Mouse (Mus musculus) midbrain, embryonic 15.5 days (tissue): ENCODE data around the gene Tyw3. TPM values are rescaled to one million over a fixed set of nuclear protein-coding genes. Genes with fewer than 3 reads are reported as not detected.

Experiments
- ATAC-seq: fragments of 200-750 bp; cut with Nextera tagmentation; replicated peaks from 2 replicates; pipeline ENCODE4 v1.8.0; 2017; ENCODE audit warnings: moderate TSS enrichment
- H3K27ac ChIP-seq: fragments of 300-500 bp; sonication (generic); 2 replicates; pipeline ENCODE4 v1.5.1; 2015; ENCODE audit warnings: mild to moderate bottlenecking, inconsistent platforms
- H3K27me3 ChIP-seq: fragments of 300-500 bp; sonication (generic); replicated peaks from 2 replicates; pipeline ENCODE4 v1.6.1; 2015; ENCODE audit warnings: inconsistent platforms
- H3K36me3 ChIP-seq: fragments of 300-500 bp; sonication (generic); replicated peaks from 2 replicates; pipeline ENCODE4 v1.6.1; 2015; ENCODE audit warnings: inconsistent platforms
- H3K4me1 ChIP-seq: fragments of 300-500 bp; sonication (generic); 2 replicates; pipeline ENCODE4 v1.6.1; 2015; ENCODE audit warnings: inconsistent platforms
- H3K4me2 ChIP-seq: fragments of 300-500 bp; sonication (generic); 2 replicates; pipeline ENCODE4 v1.6.1; 2015; ENCODE audit warnings: inconsistent platforms, mild to moderate bottlenecking, moderate library complexity
- H3K4me3 ChIP-seq: fragments of 300-500 bp; sonication (generic); 2 replicates; pipeline ENCODE4 v1.5.1; 2015; ENCODE audit warnings: mild to moderate bottlenecking, inconsistent platforms
- H3K9ac ChIP-seq: fragments of 300-500 bp; sonication (generic); 2 replicates; pipeline ENCODE4 v1.6.1; 2015; ENCODE audit warnings: mild to moderate bottlenecking, inconsistent platforms
- H3K9me3 ChIP-seq: fragments of 300-500 bp; sonication (generic); 2 replicates; pipeline ENCODE4 v1.6.1; 2016; ENCODE audit warnings: inconsistent platforms
- WGBS: fragments of 180-500 bp; shearing (Covaris S2); methylation state at CpG from one replicate; pipeline ENCODE4 v1.1.7; 2015; ENCODE audit warnings: mixed read lengths; 5-methylcytosine and 5-hydroxymethylcytosine counted together
- polyA plus RNA-seq: library from polyadenylated mRNA; unstranded; fragments of >200 nt; fragmentation: Nextera tagmentation; extraction: Ambion mirVana; gene quantifications from 2 replicates; pipeline ENCODE4 v1.2.1, GENCODE M21; 2015

Gene Tyw3
- polyA plus RNA-seq, 1 experiment from 2014 or later = 12.4 TPM

- WGBS = 19% methylated on average over 17 of the region's 17 CpGs
- H3K27ac ChIP-seq = no peak overlapping the region
Measured at GRCm38 (mm10) chr3:154550326-154551034, 46.4 kb downstream of the Tyw3 start.

DNA sequence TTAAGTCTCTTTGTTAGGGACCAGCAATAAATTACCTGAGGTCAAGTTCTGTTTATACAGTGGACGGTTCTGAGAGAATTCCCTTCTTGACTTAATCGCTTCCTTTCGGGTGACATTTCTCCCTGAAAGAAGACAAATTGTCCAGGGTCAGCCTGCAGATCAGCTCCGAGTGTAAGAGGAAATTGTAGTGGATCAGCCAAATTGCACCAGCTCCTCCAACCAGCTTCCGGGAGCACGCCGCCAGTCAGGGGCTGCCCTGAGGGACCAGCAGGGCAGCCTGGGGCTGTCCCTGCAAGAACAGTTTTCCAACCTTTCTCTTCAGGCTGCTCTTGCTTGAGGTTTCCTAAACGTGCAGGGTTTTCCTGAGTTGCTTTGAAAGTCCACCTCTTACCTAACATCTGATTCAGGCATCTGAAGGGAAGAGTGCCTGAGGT, 48.0 kb downstream of the Tyw3 start:
- Histone ChIP-seq H3K9me3 (no peaks in the 10 kb centered on the region), H3K27ac (no peak overlapping the region), H3K4me1 (peaks cover 28% of the 10 kb centered on the region), H3K9ac (no peak overlapping the region), H3K4me3 (no peak overlapping the region), H3K36me3 (no peaks in the 10 kb centered on the region), H3K4me2 (no peak overlapping the region), H3K27me3 (peaks cover 23% of the 10 kb centered on the region)
- WGBS = 31% methylated on average over 8 of the region's 8 CpGs
- no peak for ATAC-seq

More at GRCm38 (mm10) chr3:154550326-154551034, 46.4 kb downstream of the Tyw3 start:
- Histone ChIP-seq H3K9ac (no peak overlapping the region), H3K36me3 (no peaks in the 10 kb centered on the region), H3K9me3 (no peaks in the 10 kb centered on the region), H3K4me1 (peaks cover 28% of the 10 kb centered on the region), H3K4me2 (no peak overlapping the region), H3K4me3 (no peak overlapping the region), H3K27me3 (peaks cover 19% of the 10 kb centered on the region)
- ATAC-seq = peak; percentile 85

DNA sequence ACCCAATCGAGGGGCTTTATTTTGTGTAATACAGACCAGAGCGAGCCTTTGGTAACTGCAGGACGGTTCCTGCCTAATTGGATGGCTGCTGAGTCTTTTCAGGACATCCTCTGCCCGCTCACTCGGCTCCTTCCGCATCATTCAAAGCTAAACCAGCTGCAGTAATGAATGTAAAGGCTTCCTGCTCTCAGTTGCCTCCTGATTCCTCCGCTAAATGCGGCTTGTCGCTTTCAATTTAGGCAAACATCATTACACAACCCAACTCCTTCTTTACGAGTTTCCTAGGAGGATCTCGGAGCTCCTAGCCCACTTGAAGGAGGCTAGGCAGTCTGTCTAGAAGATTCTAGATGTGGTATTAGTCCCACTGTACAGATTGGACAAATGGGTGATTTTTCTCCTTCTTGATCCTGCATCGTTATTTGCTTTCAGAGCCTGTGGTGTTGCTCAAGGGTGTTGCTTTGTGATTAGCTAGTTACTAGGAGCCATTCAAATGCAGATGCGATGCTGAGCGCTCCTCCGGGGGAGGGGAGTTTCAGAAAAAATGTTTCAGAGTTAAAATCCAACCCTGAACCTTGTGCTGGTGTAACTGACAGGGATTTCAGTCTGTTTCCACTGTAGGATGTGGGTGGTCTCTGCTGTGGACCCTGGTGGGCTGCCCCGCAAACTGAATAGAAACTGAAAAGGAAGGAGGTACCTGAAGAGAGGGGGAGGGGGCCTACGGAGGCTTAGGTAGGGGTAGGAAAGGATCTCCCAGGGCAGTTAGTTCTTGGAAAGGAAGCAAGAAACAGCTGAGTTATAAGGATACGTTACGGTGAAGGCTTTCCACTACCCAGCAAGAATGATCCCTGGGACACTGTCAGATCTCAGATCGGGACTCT, 49.1 kb downstream of the Tyw3 start:
- 5% methylated on average over 20 of the region's 20 CpGs for WGBS
- Histone ChIP-seq H3K9ac (no peak overlapping the region), H3K27me3 (peaks cover 22% of the 10 kb centered on the region; the same call in 1 of the 2 replicates), H3K4me2 (peak overlapping the region; percentile 33), H3K27ac (no peak overlapping the region), H3K4me1 (peaks cover 28% of the 10 kb centered on the region), H3K9me3 (no peaks in the 10 kb centered on the region), H3K36me3 (no peaks in the 10 kb centered on the region), H3K4me3 (no peak overlapping the region)
- no peak for ATAC-seq

GRCm38 (mm10) chr3:154546234-154546633, 50.7 kb downstream of the Tyw3 start:
- H3K9me3 ChIP-seq = no peaks in the 10 kb centered on the region
- WGBS = 78% methylated on average over 4 of the region's 4 CpGs
- no peak overlapping the region for H3K4me3 ChIP-seq
- no peak for ATAC-seq
- peaks cover 28% of the 10 kb centered on the region for H3K4me1 ChIP-seq
- no peak overlapping the region for H3K4me2 ChIP-seq
- no peak overlapping the region for H3K9ac ChIP-seq
- peaks cover 22% of the 10 kb centered on the region; the same call in 1 of the 2 replicates for H3K27me3 ChIP-seq
- no peaks in the 10 kb centered on the region for H3K36me3 ChIP-seq
- no peak overlapping the region for H3K27ac ChIP-seq

DNA sequence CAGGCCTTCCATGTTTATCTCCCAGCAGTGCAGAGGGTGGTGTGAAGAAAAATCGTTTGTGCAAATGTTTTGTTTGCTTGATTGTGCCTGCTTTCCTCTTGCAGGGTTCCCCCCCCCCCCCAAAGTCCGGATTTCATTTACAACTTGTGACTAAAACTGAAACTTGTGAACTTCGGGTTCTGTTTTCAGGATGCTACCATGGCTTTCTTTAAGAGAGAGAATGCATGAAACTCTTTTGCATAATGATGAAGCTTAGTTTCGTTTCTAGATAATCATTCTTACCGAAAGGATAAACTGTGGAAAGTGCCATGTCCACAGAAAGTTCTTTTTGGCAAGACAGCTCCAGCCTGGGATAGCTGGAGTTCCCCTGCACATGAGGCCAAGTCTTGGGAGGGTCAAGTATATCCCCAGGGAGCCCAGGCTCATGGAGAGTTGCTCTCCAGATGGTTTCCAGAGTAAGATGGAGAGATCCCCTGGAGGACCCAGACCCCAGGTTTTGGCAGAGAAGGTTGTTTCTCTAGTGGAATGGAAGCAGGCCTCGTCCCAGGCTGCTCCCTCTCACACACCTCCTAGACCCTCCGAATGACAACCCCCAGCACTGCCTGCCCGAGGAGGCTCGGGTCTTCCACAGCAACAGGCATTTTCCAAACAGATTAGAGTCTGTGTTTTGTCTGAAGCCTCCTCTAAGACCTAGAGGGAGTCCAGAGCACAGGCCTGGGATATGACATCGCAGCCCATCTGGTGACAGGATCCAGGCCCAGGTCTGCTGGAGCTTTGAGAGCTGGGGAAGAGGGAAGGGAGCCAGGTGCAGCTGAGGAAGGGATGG, 56.6 kb downstream of the Tyw3 start:
- Histone ChIP-seq H3K4me1 (no peaks in the 10 kb centered on the region), H3K27ac (no peak overlapping the region), H3K4me3 (no peak overlapping the region), H3K9me3 (no peaks in the 10 kb centered on the region), H3K36me3 (no peaks in the 10 kb centered on the region), H3K9ac (no peak overlapping the region), H3K4me2 (no peak overlapping the region), H3K27me3 (0 out of 2 replicates have a peak, but pooled peaks cover 4% of the 10 kb centered on the region)
- no peak for ATAC-seq
- WGBS = 72% methylated on average over 10 of the region's 10 CpGs

DNA sequence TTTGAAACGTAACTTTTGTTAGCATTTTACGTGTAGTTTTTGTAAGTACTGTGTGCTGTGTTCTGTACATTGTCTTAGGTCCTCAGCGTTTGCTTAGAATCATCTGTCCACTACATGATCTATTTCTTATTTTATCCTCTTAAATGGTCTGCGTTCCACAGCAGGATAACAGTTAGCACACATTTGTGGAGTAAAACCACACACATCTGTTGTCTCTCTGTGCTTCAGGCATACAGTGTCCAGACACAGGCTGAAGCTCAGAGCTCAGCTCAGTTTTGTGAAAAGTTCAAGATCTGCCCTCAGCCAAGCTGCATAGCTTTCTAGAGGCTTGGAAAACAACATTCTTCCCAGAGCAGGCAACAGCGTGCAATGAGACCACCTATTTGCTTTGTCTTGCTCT, 60.8 kb downstream of the Tyw3 start:
- no peak for ATAC-seq
- 88% methylated on average over 5 of the region's 5 CpGs for WGBS

GRCm38 (mm10) chr3:154533246-154533645, 63.7 kb downstream of the Tyw3 start:
- Histone ChIP-seq H3K4me1 (no peaks in the 10 kb centered on the region), H3K9ac (no peak overlapping the region), H3K9me3 (no peaks in the 10 kb centered on the region), H3K27ac (no peak overlapping the region), H3K4me2 (no peak overlapping the region), H3K36me3 (no peaks in the 10 kb centered on the region), H3K4me3 (no peak overlapping the region), H3K27me3 (no peaks in the 10 kb centered on the region)
- no peak for ATAC-seq
- WGBS = 79% methylated on average over 5 of the region's 5 CpGs

More for the DNA sequence above, 60.8 kb downstream of the Tyw3 start:
- Histone ChIP-seq H3K36me3 (no peaks in the 10 kb centered on the region), H3K4me3 (no peak overlapping the region), H3K27ac (no peak overlapping the region), H3K9me3 (no peaks in the 10 kb centered on the region), H3K4me2 (no peak overlapping the region), H3K27me3 (no peaks in the 10 kb centered on the region), H3K9ac (no peak overlapping the region), H3K4me1 (no peaks in the 10 kb centered on the region)

GRCm38 (mm10) chr3:154528973-154529372, 67.9 kb downstream of the Tyw3 start:
- Histone ChIP-seq H3K27ac (no peak overlapping the region), H3K4me1 (no peaks in the 10 kb centered on the region), H3K9ac (no peak overlapping the region), H3K36me3 (no peaks in the 10 kb centered on the region), H3K4me2 (no peak overlapping the region), H3K9me3 (no peaks in the 10 kb centered on the region), H3K27me3 (no peaks in the 10 kb centered on the region), H3K4me3 (no peak overlapping the region)
- ATAC-seq = no peak
- WGBS = 58% methylated on average over 5 of the region's 5 CpGs

GRCm38 (mm10) chr3:154526610-154527009, 70.3 kb downstream of the Tyw3 start:
- Histone ChIP-seq H3K4me1 (no peaks in the 10 kb centered on the region), H3K9ac (no peak overlapping the region), H3K9me3 (no peaks in the 10 kb centered on the region), H3K4me3 (no peak overlapping the region), H3K27ac (no peak overlapping the region), H3K4me2 (no peak overlapping the region), H3K36me3 (no peaks in the 10 kb centered on the region), H3K27me3 (no peaks in the 10 kb centered on the region)
- ATAC-seq = no peak
- 42% methylated on average over 6 of the region's 6 CpGs for WGBS

Other genes with a start within 250 kb of the Tyw3 start
- 9.2 and 10.0 TPM in 2 replicates for gene Cryz, start 393 bp downstream of the Tyw3 start, polyA plus RNA-seq
- gene Erich3, start 66.8 kb upstream of the Tyw3 start, polyA plus RNA-seq = 1.8 and 2.4 TPM in 2 replicates